Mouse (Mus musculus) olfactory bulb, adult 2 months (tissue): ENCODE measurements at regions not wholly inside any gene's neighbourhood (a gene's known extent, or its start where the extent isn't known, plus 50 kb on each side); places are given as distances from the start of the nearest gene placed in this dataset.

Experiments used
- CTCF ChIP-seq: fragments of 200-500 bp; IDR thresholded peaks from 2 replicates; pipeline ENCODE4 v1.5.1; 2012; ENCODE audit warnings: low read depth, mild to moderate bottlenecking, low read length, moderate library complexity; ENCODE audit not compliant: insufficient read depth
- POLR2A ChIP-seq: fragments of 200-500 bp; IDR thresholded peaks from 2 replicates; pipeline ENCODE4 v1.6.1; 2012; ENCODE audit warnings: mild to moderate bottlenecking, low read depth, low read length, moderate library complexity; ENCODE audit not compliant: insufficient read depth

DNA sequence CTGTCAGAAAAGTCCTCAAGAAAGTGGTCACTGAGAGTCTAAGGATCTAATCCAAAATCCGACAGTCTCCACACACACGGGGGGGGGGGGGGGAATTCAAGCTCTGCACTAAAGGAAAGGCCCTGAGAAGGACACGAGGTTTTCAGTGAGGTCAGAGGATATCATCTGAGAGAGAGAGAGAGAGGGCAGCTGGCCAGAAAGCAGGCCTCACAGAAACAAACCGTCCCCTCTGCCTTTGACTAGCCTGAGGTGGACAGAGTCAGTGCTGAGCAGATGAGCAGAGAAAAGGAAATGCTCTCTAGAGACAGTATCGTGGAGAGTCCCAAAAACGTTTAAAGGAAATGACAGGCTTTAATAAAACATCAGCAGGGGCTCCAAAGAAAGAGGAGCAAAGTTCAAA is 282.0 kb downstream of the Gm49356 start:
- TF ChIP-seq CTCF, result no peak
- no peak for TF ChIP-seq POLR2A
